Mouse (Mus musculus): ENCODE measurements around the gene Arhgdig.

DNA sequence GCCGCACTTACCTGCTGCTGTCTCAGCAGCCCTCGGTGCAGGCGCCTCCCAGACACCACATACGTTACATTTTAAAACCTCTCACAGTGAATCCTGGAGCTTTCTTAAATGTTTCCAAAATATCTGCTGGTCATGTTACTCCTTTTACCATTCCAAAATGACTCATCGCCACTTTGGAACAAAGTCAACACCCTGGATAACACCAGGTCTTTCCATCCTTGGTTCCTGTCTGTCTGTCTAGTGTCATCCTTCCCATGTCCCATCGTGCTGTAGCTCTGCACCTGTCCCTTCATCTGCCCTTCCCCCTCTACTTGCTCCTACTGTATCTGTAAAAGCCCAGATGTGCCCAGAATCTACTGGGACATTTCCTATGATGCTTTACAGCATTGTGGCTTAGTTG is 33.4 kb upstream of the Arhgdig start:
- TF ChIP-seq POLR2A (IDR thresholded peaks at IDR 0.05; ENCODE audit: low read depth, low read length) = no peak
- TF ChIP-seq MXI1 (IDR thresholded peaks at IDR 0.05; ENCODE audit: low read depth, low read length) = no peak
- TF ChIP-seq EP300 (IDR thresholded peaks at IDR 0.05; ENCODE audit: low read length) = no peak
- TF ChIP-seq JUN (IDR thresholded peaks at IDR 0.05; ENCODE audit: insufficient read depth, low read depth, low read length) = no peak
- TF ChIP-seq CTCF (conservative IDR thresholded peaks at IDR 0.05 in 1 of 2, IDR thresholded peaks at IDR 0.05 in 1 of 2; ENCODE audit: low read depth in 2 of 2, low read length in 2 of 2) = no peak
- no peak for TF ChIP-seq JUND (conservative IDR thresholded peaks at IDR 0.05; ENCODE audit: low read depth, low read length)
- TF ChIP-seq MAZ (IDR thresholded peaks at IDR 0.05; ENCODE audit: low read depth, low read length) = no peak
- TF ChIP-seq HCFC1 (IDR thresholded peaks at IDR 0.05; ENCODE audit: low read depth, low read length) = no peak
- no peak for TF ChIP-seq GABPA (IDR thresholded peaks at IDR 0.05; ENCODE audit: insufficient replicate concordance, low read depth, low read length)
- no peak for TF ChIP-seq MEF2A (IDR thresholded peaks at IDR 0.05; ENCODE audit: borderline replicate concordance, low read depth, low read length)
